Mouse (Mus musculus) cerebellum, adult 2 months (tissue): Measurements from ENCODE around the gene Uba5. TPM values are rescaled to one million over a fixed set of nuclear protein-coding genes. Genes with fewer than 3 reads are reported as not detected.

Experiments used
- DNase-seq, 2 experiments: peaks; one replicate each; pipeline ENCODE4 v3.0.0; 2021
- H3K27ac ChIP-seq: fragments of 200-500 bp; 2 replicates; pipeline ENCODE4 v1.5.1; 2012; ENCODE audit warnings: low read length, control low read depth, inconsistent platforms; ENCODE audit not compliant: insufficient read depth
- H3K27me3 ChIP-seq: fragments of 200-500 bp; 2 replicates; pipeline ENCODE4 v1.6.1; 2012; ENCODE audit warnings: inconsistent platforms, mild to moderate bottlenecking, low read length, moderate library complexity; ENCODE audit not compliant: control insufficient read depth, insufficient read depth
- H3K4me1 ChIP-seq: fragments of 200-500 bp; 2 replicates; pipeline ENCODE4 v1.6.1; 2011; ENCODE audit warnings: low read length; ENCODE audit not compliant: control insufficient read depth, insufficient read depth
- H3K4me3 ChIP-seq: fragments of 200-500 bp; replicated peaks from 2 replicates; pipeline ENCODE3; 2011; ENCODE audit warnings: mild to moderate bottlenecking, low read depth, low read length, control low read depth; ENCODE audit not compliant: insufficient read depth
- CTCF ChIP-seq: fragments of 200-500 bp; IDR thresholded peaks from 2 replicates; pipeline ENCODE4 v1.5.1; 2011; ENCODE audit warnings: low read depth, mild to moderate bottlenecking, control low read depth, low read length, moderate library complexity, borderline replicate concordance; ENCODE audit not compliant: insufficient read depth
- POLR2A ChIP-seq: fragments of 200-500 bp; IDR thresholded peaks from 2 replicates; pipeline ENCODE4 v1.6.1; 2011; ENCODE audit warnings: low read length, control low read depth, borderline replicate concordance; ENCODE audit not compliant: insufficient read depth
- WGBS: fragments of 180-500 bp; shearing (Covaris S2); methylation state at CpG from one replicate; pipeline ENCODE4 v1.1.7; 2018; 5-methylcytosine and 5-hydroxymethylcytosine counted together
- polyA plus RNA-seq: library from polyadenylated mRNA; depleted of rRNA; stranded (reverse); fragments of >200 nt; gene quantifications from 2 replicates; pipeline ENCODE4 v1.2.3, GENCODE M21; 2012

The Uba5 gene
- polyA plus RNA-seq, 1 experiment = 55.2 TPM

- TF ChIP-seq CTCF (no peak), POLR2A (no peak)
- no peaks in the 10 kb centered on the region for H3K4me1 ChIP-seq
- H3K4me3 ChIP-seq = no peak overlapping the region
- DNase-seq = peak in 1 of 2 experiments; percentile 12
- 40% methylated on average over 6 of the region's 6 CpGs for WGBS
- H3K27ac ChIP-seq = no peak overlapping the region
- H3K27me3 ChIP-seq = no peaks in the 10 kb centered on the region
These were observed 39.4 kb upstream of the Uba5 start for GRCm38 (mm10) chr9:104102301-104102700.

- Histone ChIP-seq H3K27me3 (no peaks in the 10 kb centered on the region), H3K27ac (no peak overlapping the region), H3K4me3 (no peak overlapping the region), H3K4me1 (no peaks in the 10 kb centered on the region)
- 46% methylated on average over 3 of the region's 3 CpGs for WGBS
- TF ChIP-seq POLR2A = no peak
- no peak for TF ChIP-seq CTCF
- no peak for DNase-seq
These were observed 38.5 kb upstream of the Uba5 start for GRCm38 (mm10) chr9:104101458-104101857.

GRCm38 (mm10) chr9:104100822-104101221 is 37.9 kb upstream of the Uba5 start:
- no peak for DNase-seq
- Histone ChIP-seq H3K27ac (no peak overlapping the region), H3K4me1 (no peaks in the 10 kb centered on the region), H3K4me3 (no peak overlapping the region), H3K27me3 (no peaks in the 10 kb centered on the region)
- WGBS = 43% methylated on average over 7 of the region's 7 CpGs
- TF ChIP-seq POLR2A = no peak
- TF ChIP-seq CTCF = no peak

- Histone ChIP-seq H3K27ac (no peak overlapping the region), H3K27me3 (no peaks in the 10 kb centered on the region), H3K4me1 (no peaks in the 10 kb centered on the region), H3K4me3 (no peak overlapping the region)
- TF ChIP-seq POLR2A = no peak
- TF ChIP-seq CTCF = no peak
- WGBS = 95% methylated on average over 11 of the region's 11 CpGs
- no peak for DNase-seq
These were observed 36.1 kb upstream of the Uba5 start for GRCm38 (mm10) chr9:104099060-104099459.

- H3K4me3 ChIP-seq = no peak overlapping the region
- no peaks in the 10 kb centered on the region for H3K4me1 ChIP-seq
- no peak overlapping the region for H3K27ac ChIP-seq
- H3K27me3 ChIP-seq = no peaks in the 10 kb centered on the region
- TF ChIP-seq POLR2A (no peak), CTCF (no peak)
- no peak for DNase-seq
- 66% methylated on average over 5 of the region's 5 CpGs for WGBS
These were observed 35.3 kb upstream of the Uba5 start for GRCm38 (mm10) chr9:104098256-104098655.

GRCm38 (mm10) chr9:104092945-104093344 is 30.0 kb upstream of the Uba5 start:
- no peak for TF ChIP-seq CTCF
- TF ChIP-seq POLR2A = no peak
- Histone ChIP-seq H3K27me3 (no peaks in the 10 kb centered on the region), H3K4me1 (no peaks in the 10 kb centered on the region), H3K4me3 (no peak overlapping the region), H3K27ac (no peak overlapping the region)
- no peak for DNase-seq
- WGBS = 90% methylated on average over 5 of the region's 5 CpGs

GRCm38 (mm10) chr9:104088555-104088954 is 25.6 kb upstream of the Uba5 start:
- Histone ChIP-seq H3K4me3 (no peak overlapping the region), H3K4me1 (no peaks in the 10 kb centered on the region), H3K27ac (no peak overlapping the region), H3K27me3 (no peaks in the 10 kb centered on the region)
- DNase-seq = no peak
- TF ChIP-seq CTCF (no peak), POLR2A (no peak)
- 29% methylated on average over 8 of the region's 8 CpGs for WGBS

- no peaks in the 10 kb centered on the region for H3K27me3 ChIP-seq
- no peak overlapping the region for H3K27ac ChIP-seq
- H3K4me1 ChIP-seq = no peaks in the 10 kb centered on the region
- TF ChIP-seq CTCF = no peak
- TF ChIP-seq POLR2A = no peak
- 71% methylated on average over 4 of the region's 4 CpGs for WGBS
- no peak overlapping the region for H3K4me3 ChIP-seq
- DNase-seq = no peak
These were observed 22.9 kb upstream of the Uba5 start for GRCm38 (mm10) chr9:104085730-104086429.

GRCm38 (mm10) chr9:104080038-104080437 is 17.1 kb upstream of the Uba5 start:
- no peaks in the 10 kb centered on the region for H3K4me1 ChIP-seq
- DNase-seq = no peak
- TF ChIP-seq CTCF = no peak
- no peak for TF ChIP-seq POLR2A
- no peak overlapping the region for H3K4me3 ChIP-seq
- WGBS = 80% methylated on average over 3 of the region's 3 CpGs
- H3K27me3 ChIP-seq = no peaks in the 10 kb centered on the region
- H3K27ac ChIP-seq = no peak overlapping the region
